Mouse (Mus musculus) brain, embryonic 18.5 days (tissue): ENCODE measurements around the gene Gm45753.

Source experiments
- DNase-seq: peaks from one replicate; pipeline ENCODE4 v3.0.0-alpha.2; 2012; ENCODE audit warnings: low read depth, low spot score

Gene Gm45753

DNA sequence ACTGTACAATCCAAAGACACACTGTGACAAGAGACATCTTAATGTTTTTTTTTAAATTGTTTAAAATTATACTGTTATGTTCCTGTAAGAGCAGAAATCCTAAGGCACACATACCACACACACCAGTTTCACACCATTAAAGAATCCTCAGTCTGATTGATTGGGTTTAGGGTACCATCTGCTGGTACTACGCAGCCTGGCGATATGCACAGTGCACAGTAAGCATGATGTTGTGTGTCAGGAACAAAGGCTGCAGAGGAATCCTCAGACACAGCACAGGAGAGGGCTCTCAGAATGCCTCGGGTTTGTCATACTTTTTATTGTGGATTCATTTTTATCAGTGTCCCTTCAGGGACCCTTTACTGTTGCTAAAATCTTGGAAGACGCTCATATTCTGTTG, 33.9 kb downstream of the Gm45753 start:
- DNase-seq: no peak

DNA sequence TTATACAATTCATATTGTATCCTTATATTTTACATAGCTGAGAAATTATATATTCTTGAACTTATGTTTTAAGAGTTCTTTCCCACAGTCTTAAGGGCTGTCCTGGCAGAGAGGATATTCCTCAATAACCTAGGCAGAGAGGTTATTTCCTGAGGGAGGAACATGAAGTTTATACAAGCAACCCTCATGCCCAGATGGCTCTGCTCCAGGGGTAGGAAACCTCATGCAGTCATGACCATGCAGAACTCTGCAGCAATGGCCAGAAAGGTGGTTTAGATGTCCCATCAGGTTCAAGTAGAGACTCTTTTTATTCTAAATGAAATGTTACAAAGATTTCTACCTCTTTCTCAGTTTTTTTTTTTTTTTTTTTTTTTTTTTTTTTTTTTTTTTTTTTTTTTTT, 39.2 kb downstream of the Gm45753 start:
- DNase-seq: no peak

- no peak for DNase-seq
Observed at GRCm38 (mm10) chr8:45268485-45268884, 39.8 kb downstream of the Gm45753 start.

GRCm38 (mm10) chr8:45267611-45268391, 40.5 kb downstream of the Gm45753 start:
- no peak for DNase-seq

GRCm38 (mm10) chr8:45266993-45267392, 41.3 kb downstream of the Gm45753 start:
- DNase-seq: no peak

- DNase-seq: no peak
Observed at GRCm38 (mm10) chr8:45264918-45265317, 43.3 kb downstream of the Gm45753 start.

DNA sequence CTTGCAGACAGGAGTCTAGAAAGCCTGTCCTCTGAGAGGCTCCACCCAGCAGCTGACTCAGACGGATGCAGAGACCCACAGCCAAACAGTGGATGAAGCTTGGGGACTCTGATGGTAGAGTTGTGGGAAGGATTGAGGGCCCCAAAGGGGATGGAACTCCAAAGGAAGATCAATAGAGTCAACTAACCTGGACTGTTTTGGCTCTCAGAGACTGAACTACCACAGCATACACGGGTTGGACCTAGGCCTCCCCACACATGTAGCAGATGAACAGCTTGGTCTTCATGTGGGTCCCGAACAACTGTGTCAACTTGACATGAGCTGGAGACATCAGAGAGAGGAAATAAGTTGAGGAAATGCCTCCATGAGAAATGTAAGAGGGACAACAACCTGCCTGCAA, 45.4 kb downstream of the Gm45753 start:
- no peak for DNase-seq

DNA sequence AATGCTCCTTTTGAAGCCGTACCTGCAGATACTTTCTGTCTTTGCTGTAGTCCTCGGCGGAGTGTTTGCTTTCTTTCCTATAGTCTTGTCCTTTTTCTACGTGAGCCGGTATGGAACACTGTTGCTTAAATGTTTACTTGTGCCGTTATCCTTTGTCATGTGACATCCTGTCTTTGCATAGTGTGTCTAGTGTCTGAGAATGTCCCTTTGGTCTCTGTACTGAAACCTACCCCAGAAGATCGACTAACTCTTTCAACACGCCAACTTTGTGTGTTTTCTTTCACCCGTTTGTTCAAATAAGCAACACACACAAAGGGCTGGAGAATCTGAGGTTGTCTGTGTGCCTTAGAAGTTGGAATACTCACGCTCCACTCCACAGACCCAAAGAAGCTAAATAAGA, 46.3 kb downstream of the Gm45753 start, which contains the start of gene F11:
TSS of gene F11 (minus strand) at position 112 of the 400 bp plus-strand sequence.
- no peak for DNase-seq

GRCm38 (mm10) chr8:45258421-45258820, 49.8 kb downstream of the Gm45753 start:
- no peak for DNase-seq

- no peak for DNase-seq
Observed at GRCm38 (mm10) chr8:45255040-45255439, 53.2 kb downstream of the Gm45753 start.

- DNase-seq: no peak
Observed at GRCm38 (mm10) chr8:45254194-45254842, 53.9 kb downstream of the Gm45753 start.

- no peak for DNase-seq
Observed at GRCm38 (mm10) chr8:45253586-45253985, 54.7 kb downstream of the Gm45753 start.

DNA sequence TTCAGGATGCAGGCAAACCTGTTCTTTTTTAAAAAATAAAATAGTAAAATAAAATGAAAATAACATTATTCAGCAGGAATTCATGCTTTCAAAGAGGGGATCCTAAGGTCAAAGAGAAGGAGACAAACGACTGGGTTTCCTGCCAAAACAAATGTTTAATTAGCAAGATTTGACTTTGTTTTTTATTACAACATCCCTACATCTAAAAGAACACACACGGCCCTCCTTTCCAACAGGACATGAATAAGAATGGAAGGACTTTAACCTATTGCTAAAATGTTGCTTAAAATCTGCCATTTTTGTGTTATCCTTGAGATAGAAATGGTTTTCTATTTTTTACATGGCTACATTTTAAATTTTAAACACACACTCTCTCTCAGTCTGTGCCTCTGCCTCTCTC, 55.2 kb downstream of the Gm45753 start:
- DNase-seq: no peak

DNA sequence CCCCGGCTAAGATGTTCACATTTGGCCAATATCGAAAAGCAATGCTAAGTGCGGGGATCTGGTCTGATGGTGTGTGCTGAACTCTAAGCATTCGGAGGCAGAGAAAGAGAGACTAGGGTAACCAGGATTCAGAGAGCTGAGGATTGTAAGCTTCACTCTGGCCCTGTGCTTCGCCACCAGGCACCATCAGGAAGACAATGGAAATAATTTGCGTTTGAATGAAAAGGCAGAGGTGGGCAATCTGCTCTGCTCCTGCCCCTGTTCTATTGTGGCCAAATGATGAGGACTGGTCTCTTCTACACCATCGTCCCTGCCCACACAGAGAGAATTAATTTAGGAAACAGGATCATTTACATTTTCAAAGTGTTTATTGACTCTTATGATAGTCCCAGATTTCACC, 62.0 kb downstream of the Gm45753 start:
- DNase-seq: no peak

DNA sequence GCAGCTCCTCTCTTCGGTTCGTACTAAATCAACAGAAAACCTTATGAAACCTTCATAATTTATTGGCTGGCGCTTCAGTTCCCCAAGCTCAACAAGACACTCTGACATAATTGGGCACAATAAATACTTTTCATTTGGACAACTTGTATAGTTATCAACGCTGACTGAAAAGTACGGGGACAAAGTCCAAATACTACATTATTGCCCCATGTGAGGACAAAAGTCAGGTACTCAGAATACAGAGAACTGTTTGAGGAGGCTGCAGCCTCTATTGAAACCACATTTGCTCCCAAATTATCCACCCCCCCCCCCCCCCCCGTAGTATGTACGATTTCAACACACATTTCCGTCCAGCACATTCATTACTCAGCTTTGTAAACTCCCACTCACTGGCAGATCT, 68.9 kb downstream of the Gm45753 start:
- no peak for DNase-seq

GRCm38 (mm10) chr8:45238282-45238681, 70.0 kb downstream of the Gm45753 start:
- DNase-seq: no peak

DNA sequence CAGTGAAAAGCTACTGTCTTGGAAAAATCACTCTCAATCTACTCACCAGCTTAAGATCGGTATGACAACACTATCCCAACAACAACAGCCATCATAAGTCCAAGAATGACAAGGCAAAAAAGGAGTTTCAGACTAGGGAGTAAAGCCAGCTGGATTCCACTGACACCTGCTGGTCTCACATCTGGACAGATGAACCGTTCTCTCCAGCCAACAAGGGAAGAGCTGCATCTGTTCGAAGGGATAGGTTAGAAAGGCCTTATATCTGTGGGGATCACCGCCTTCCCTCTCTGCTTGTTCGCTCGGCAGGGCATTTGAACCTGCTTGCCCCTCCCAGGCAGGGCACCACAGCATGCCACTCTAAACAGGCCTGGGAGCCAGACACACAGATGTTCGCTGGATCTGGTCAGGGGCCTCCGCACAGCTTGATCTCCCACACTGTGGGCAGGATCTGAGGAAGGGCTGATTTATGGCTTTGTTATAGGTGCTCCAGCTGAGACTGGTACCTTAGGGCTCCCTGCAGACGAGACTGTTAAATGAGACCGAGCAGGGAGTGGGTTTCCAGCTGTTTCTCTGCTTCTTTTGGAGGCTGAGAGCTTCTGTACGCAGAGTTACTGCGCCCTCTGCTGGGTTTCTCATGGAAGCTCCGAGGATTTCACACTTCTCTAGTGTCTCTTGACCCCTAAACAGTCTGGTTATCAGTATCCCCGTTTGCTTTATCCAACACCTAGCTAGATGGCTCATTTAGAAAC, 71.9 kb downstream of the Gm45753 start:
- peak; percentile 51 for DNase-seq

DNA sequence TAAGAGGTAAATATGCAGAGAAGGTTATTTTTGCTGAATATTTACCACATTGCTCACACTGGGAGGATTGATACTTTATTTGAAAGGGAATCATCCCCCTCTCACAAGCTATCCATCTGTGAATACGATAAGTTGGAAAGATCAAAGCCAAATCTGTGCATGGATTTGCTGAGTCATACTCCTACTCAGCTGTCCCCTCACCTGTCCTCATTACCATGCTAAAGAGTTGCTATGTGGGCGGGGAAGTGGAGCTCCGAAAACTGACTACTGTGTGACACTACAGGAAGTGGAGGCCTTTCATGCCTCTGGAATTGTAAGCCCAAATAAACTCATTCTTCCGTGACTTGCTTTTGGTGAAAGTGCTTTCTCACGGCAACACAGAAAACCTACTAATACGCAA, 73.0 kb downstream of the Gm45753 start:
- no peak for DNase-seq

DNA sequence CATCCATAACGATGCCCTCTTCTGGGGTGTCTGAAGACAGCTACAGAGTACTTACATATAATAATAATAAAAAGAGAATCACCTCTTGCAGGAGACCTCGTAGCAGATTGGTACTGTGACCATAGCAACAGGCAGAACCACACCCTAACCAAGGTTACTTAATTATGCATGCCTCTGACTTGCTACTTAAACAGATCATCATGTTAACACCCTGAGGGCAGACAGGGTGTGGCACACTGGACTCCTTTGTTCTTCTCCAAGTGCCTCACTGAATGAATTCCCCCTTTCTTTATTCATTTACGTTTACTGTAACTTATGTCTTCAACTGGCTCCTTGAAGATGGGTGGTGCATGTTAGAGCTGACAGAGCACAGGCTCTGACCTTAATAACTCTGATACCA, 75.0 kb downstream of the Gm45753 start:
- DNase-seq: no peak
